Mouse (Mus musculus) hindbrain, postnatal 0 days (tissue): ENCODE data around the gene Rhd. TPM values are rescaled to one million over a fixed set of nuclear protein-coding genes. Genes with fewer than 3 reads are reported as not detected.

Experiments
- ATAC-seq: fragments of 200-750 bp; cut with Nextera tagmentation; 2 replicates; pipeline ENCODE4 v1.8.0; 2017; ENCODE audit warnings: mild to moderate bottlenecking, moderate TSS enrichment, moderate library complexity
- DNase-seq: peaks from one replicate; pipeline ENCODE4 v3.0.0-alpha.2; 2015; ENCODE audit warnings: low spot score
- H3K27ac ChIP-seq: fragments of 300-500 bp; sonication (generic); 2 replicates; pipeline ENCODE4 v1.5.1; 2014; ENCODE audit warnings: mild to moderate bottlenecking
- H3K27me3 ChIP-seq: fragments of 300-500 bp; sonication (generic); 2 replicates; pipeline ENCODE4 v1.6.1; 2014; ENCODE audit warnings: low read length, mixed read lengths; ENCODE audit not compliant: insufficient read depth
- H3K36me3 ChIP-seq: fragments of 300-500 bp; sonication (generic); 2 replicates; pipeline ENCODE4 v1.6.1; 2014; ENCODE audit warnings: low read length, mixed read lengths; ENCODE audit not compliant: insufficient read depth
- H3K4me1 ChIP-seq: fragments of 300-500 bp; sonication (generic); 2 replicates; pipeline ENCODE4 v1.6.1; 2014; ENCODE audit warnings: antibody characterized with exemption, low read length, mixed read lengths; ENCODE audit not compliant: insufficient read depth
- H3K4me2 ChIP-seq: fragments of 300-500 bp; sonication (generic); 2 replicates; pipeline ENCODE4 v1.6.1; 2014; ENCODE audit warnings: low read depth, mild to moderate bottlenecking, low read length, moderate library complexity, mixed read lengths
- H3K4me3 ChIP-seq: fragments of 300-500 bp; sonication (generic); 2 replicates; pipeline ENCODE4 v1.5.1; 2014; ENCODE audit warnings: low read length
- H3K9ac ChIP-seq: fragments of 300-500 bp; sonication (generic); replicated peaks from 2 replicates; pipeline ENCODE4 v1.6.1; 2014; ENCODE audit warnings: mild to moderate bottlenecking, low read length, moderate library complexity, mixed read lengths
- H3K9me3 ChIP-seq: fragments of 300-500 bp; sonication (generic); 2 replicates; pipeline ENCODE4 v1.6.1; 2016; ENCODE audit warnings: low read length, mixed read lengths
- CTCF ChIP-seq: IDR thresholded peaks from 2 replicates; pipeline ENCODE4 v1.5.1; 2016; ENCODE audit warnings: antibody characterized with exemption, control low read depth, low read depth
- WGBS: fragments of 180-500 bp; shearing (Covaris S2); extraction: QIAGEN DNeasy Blood & Tissue Kit; methylation state at CpG from one replicate; pipeline ENCODE4 v1.1.7; 2014; 5-methylcytosine and 5-hydroxymethylcytosine counted together
- polyA plus RNA-seq: library from polyadenylated mRNA; unstranded; fragments of >200 nt; fragmentation: Nextera tagmentation; extraction: Ambion mirVana; gene quantifications from 2 replicates; pipeline ENCODE4 v1.2.1, GENCODE M21; 2015
- total RNA-seq: library from RNA; depleted of rRNA; stranded (reverse); fragments of >200 nt; gene quantifications from 2 replicates; pipeline ENCODE4 v1.2.3, GENCODE M21; 2014

Rhd gene
- total and polyA plus RNA-seq, 2 experiments from 2014 or later: 1.1 to 2.1 TPM

DNA sequence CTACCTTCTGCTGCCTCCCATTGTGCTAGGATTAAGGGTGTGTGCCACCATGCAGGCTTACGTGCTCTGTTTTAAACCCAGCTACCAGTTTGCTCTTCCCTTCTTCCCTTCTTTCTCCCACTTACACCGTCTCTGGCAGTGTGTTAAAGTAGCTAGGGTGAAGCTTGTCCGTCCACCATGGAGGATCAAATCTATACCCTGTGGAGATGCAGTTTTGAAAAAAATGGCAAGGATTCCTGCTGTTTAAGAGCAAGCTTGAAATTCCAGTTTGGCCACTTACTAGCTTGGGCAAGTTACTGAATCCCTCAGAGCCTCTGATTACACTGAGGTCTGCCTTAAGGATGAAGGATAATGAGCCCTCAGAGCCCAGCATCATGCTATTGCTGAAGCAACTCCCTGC lies 9.0 kb upstream of the Rhd start:
- H3K4me2 ChIP-seq: no peak overlapping the region
- H3K27me3 ChIP-seq: no peaks in the 10 kb centered on the region
- no peak overlapping the region for H3K4me3 ChIP-seq
- 53% methylated on average over 3 of the region's 3 CpGs for whole genome bisulfite sequencing
- peaks cover 15% of the 10 kb centered on the region for H3K4me1 ChIP-seq
- no peaks in the 10 kb centered on the region for H3K9me3 ChIP-seq
- no peak overlapping the region for H3K27ac ChIP-seq
- TF ChIP-seq CTCF: no peak
- DNase-seq: no peak
- H3K36me3 ChIP-seq: no peaks in the 10 kb centered on the region
- H3K9ac ChIP-seq: no peak overlapping the region
- no peak for ATAC-seq

DNA sequence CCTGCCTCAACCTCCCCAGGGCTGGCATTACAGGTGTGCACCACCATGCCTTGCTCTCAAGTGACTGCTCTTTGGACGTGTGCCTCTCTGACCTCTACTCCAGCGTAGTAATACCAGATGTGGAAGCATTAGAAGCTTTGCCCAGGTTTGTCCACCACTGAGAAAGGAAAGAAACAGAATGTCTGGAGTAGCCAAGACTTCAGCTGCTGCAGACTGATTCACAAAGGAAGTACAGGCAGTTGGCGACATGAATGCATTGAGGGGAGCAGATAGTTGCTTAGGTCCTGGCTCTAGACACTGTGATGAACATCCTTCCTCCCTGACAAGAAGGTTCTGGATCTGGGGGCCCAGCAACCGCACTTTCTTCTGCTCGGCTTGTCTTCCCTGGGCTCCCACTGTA lies 8.3 kb upstream of the Rhd start:
- TF ChIP-seq CTCF: no peak
- H3K36me3 ChIP-seq: no peaks in the 10 kb centered on the region
- H3K4me2 ChIP-seq: no peak overlapping the region
- peaks cover 8% of the 10 kb centered on the region for H3K4me1 ChIP-seq
- no peak overlapping the region for H3K4me3 ChIP-seq
- ATAC-seq (no peak), DNase-seq (no peak)
- 60% methylated on average over 5 of the region's 5 CpGs for WGBS
- H3K9ac ChIP-seq: no peak overlapping the region
- no peaks in the 10 kb centered on the region for H3K27me3 ChIP-seq
- H3K27ac ChIP-seq: no peak overlapping the region
- H3K9me3 ChIP-seq: no peaks in the 10 kb centered on the region

DNA sequence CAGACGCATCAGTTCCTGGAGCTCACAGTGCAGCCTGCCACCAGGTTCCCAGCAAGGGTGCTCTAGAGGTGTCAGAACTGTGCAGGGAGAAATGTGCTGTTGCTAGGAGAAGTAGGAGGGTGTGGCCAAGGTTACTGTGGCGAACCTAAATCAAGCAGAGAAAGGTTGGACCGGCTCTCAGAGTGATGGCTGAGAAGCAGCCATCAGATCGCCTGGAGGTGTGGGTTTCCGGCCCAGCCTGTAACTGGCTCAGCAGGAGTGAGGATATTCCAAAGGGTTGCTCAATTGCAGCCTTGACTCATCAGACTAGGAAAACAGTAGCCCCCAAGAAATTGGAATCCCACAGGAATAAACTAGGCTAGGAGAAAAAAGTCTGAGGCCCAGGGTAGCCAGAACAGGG lies 7.8 kb upstream of the Rhd start:
- Histone ChIP-seq H3K4me2 (no peak overlapping the region), H3K4me3 (no peak overlapping the region), H3K27ac (no peak overlapping the region), H3K27me3 (no peaks in the 10 kb centered on the region), H3K9me3 (no peaks in the 10 kb centered on the region), H3K9ac (no peak overlapping the region), H3K36me3 (no peaks in the 10 kb centered on the region), H3K4me1 (peaks cover 4% of the 10 kb centered on the region)
- WGBS: 31% methylated on average over 5 of the region's 5 CpGs
- DNase-seq (no peak), ATAC-seq (no peak)
- no peak for TF ChIP-seq CTCF

DNA sequence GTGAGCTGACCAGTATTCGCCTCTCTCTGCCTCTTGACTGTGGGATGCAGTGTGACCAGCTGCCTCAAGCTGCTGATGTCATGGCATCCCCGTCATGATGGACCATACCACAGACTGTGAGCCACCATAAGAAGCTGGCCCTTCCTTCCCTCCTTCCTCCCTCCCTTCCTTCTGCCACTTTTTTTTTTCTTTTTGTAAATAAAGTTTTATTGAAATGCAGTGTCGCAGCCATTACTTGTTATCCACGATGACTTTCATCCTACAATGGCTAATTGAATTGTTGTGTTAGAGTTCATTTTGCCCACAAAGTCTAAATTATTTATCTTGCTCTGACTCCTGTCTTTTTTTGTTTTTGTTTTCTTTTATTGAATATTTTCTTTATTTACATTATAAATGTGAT lies 5.8 kb upstream of the Rhd start:
- no peak for TF ChIP-seq CTCF
- no peak for DNase-seq
- no peaks in the 10 kb centered on the region for H3K4me1 ChIP-seq
- no peak overlapping the region for H3K9ac ChIP-seq
- no peak overlapping the region for H3K4me2 ChIP-seq
- ATAC-seq: no peak
- no peaks in the 10 kb centered on the region for H3K9me3 ChIP-seq
- H3K27ac ChIP-seq: no peak overlapping the region
- no peaks in the 10 kb centered on the region for H3K36me3 ChIP-seq
- no peaks in the 10 kb centered on the region for H3K27me3 ChIP-seq
- no peak overlapping the region for H3K4me3 ChIP-seq
- 84% methylated on average over 4 of the region's 4 CpGs for WGBS

DNA sequence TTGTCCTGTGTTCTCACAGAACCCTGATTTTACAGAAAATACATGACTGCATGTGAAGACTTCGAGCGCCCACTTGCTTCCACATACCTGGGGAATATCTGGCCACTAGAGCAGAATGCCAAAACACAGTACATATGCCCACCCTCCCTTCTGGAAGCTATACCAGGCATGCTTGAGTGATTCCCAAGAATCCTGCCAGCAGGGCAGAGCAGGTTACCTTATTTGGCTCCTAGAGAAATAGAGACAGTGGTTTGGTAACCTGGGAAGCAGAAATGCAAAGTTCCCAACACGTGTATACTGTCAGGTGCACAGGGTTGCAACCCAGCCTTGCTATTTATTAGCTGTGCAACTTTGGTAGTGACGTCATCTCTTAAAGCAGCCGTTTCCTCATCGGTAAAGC lies 2.5 kb upstream of the Rhd start:
- ATAC-seq (no peak), DNase-seq (no peak)
- no peaks in the 10 kb centered on the region for H3K27me3 ChIP-seq
- 81% methylated on average over 6 of the region's 6 CpGs for WGBS
- no peak overlapping the region for H3K4me2 ChIP-seq
- H3K4me3 ChIP-seq: no peak overlapping the region
- no peak overlapping the region for H3K9ac ChIP-seq
- no peak overlapping the region for H3K27ac ChIP-seq
- no peaks in the 10 kb centered on the region for H3K36me3 ChIP-seq
- H3K4me1 ChIP-seq: no peaks in the 10 kb centered on the region
- H3K9me3 ChIP-seq: no peaks in the 10 kb centered on the region
- no peak for TF ChIP-seq CTCF

DNA sequence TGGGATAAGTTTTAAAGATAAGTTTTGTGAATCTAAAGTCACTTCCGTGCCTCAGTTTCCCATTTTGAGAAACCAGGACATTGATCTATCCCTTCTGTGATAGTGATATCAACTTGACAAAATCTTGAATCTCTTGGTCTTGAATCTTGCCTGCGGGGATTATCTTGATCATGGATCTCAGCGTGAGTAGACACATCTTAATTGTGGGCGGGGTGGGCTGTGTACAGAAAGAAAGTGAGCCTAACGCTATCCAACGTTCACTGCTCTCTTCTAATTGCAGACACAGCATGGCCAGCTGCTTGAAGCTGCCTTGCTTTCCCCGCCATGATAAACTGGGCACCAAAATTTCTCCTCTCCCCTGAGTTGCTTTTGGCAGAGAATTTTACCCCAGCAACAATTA lies 1.3 kb upstream of the Rhd start:
- Histone ChIP-seq H3K9me3 (no peaks in the 10 kb centered on the region), H3K4me2 (no peak overlapping the region), H3K36me3 (no peaks in the 10 kb centered on the region), H3K27me3 (no peaks in the 10 kb centered on the region), H3K9ac (no peak overlapping the region), H3K27ac (no peak overlapping the region), H3K4me3 (no peak overlapping the region), H3K4me1 (no peaks in the 10 kb centered on the region)
- DNase-seq (no peak), ATAC-seq (no peak)
- 85% methylated on average over 7 of the region's 7 CpGs for WGBS
- TF ChIP-seq CTCF: no peak

DNA sequence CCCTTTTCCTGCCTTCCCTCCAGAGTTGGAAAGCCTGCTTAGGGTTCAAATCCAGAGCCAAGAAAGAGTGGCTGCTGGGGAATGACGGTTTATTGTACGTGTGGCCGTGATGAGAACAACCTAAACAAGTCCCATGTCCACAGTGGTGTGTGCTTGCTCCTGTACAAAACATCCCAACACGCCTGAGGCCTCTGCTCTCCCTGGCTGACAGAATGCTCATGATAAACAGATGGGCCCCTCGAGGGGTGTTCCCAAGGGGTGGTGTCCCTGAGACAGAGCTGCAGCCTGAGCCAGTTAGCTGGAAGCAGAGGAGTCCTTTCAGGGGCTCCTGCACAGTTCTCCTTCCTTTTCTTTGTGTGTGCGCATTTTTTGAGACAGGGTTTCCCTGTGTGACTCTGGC lies 1.0 kb downstream of the Rhd start:
- Histone ChIP-seq H3K4me3 (no peak overlapping the region), H3K27me3 (peaks cover 3% of the 10 kb centered on the region; the same call in 1 of the 2 replicates), H3K27ac (no peak overlapping the region), H3K4me1 (no peaks in the 10 kb centered on the region), H3K36me3 (no peaks in the 10 kb centered on the region), H3K9me3 (no peaks in the 10 kb centered on the region), H3K9ac (no peak overlapping the region), H3K4me2 (no peak overlapping the region)
- DNase-seq (no peak), ATAC-seq (no peak)
- 68% methylated on average over 6 of the region's 6 CpGs for WGBS
- no peak for TF ChIP-seq CTCF
